Mouse (Mus musculus): ENCODE data around the gene Gatd1. TPM values are rescaled to one million over a fixed set of nuclear protein-coding genes. Genes with fewer than 3 reads are reported as not detected.

The Gatd1 gene
- total RNA-seq, 1 experiment from 2014 or later, result 16.8 TPM

DNA sequence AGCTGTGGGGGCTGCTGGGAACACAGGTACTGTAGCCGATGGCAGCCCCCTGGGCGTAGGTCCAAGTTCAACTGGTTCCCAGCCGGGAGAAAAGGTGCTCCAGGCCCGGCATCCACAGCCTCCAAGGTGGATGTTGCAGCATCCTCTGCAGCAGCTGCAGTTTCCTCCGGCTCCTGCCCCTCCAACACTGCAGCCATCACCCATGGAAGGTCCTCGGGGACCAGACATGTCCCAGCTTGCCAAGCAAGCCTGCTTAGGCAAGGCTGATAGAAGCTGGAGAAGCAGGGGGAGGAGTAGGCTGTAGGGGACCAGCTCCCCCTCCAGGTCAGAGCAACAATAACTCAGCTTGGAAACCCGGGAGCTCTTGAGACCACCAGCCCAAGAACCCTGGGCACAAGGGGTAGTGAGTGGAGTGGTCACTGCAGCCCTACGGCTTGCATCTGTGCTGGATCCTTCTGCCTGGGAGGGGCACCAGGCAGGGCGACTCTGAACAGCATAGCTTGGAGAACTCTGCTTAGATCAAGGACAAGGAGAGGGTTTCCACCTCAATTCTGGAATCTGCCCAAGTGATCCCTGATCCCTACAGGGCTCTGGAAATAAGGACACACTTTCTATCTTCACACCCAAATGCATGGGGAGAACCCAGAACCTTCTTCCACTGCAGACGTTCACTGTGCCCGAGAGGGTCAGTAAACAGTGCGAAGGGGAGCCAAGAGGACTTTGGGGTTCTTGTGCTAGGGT lies 29.3 kb upstream of the Gatd1 start:
- no peak for ATAC-seq (ENCODE audit: extremely low read depth, insufficient number of reproducible peaks, low FRiP score, poor library complexity, severe bottlenecking)

- ATAC-seq (ENCODE audit: extremely low read depth, insufficient number of reproducible peaks, low FRiP score, poor library complexity, severe bottlenecking), result no peak
Observed at GRCm38 (mm10) chr7:141442199-141442598, 28.3 kb upstream of the Gatd1 start.

- ATAC-seq (ENCODE audit: extremely low read depth, insufficient number of reproducible peaks, low FRiP score, poor library complexity, severe bottlenecking), result no peak
Observed at GRCm38 (mm10) chr7:141441460-141441859, 27.5 kb upstream of the Gatd1 start.

- ATAC-seq (ENCODE audit: extremely low read depth, insufficient number of reproducible peaks, low FRiP score, poor library complexity, severe bottlenecking), result peak; percentile 15; the same call in 1 of the 2 replicates
Observed at GRCm38 (mm10) chr7:141440613-141441012, 26.7 kb upstream of the Gatd1 start.

DNA sequence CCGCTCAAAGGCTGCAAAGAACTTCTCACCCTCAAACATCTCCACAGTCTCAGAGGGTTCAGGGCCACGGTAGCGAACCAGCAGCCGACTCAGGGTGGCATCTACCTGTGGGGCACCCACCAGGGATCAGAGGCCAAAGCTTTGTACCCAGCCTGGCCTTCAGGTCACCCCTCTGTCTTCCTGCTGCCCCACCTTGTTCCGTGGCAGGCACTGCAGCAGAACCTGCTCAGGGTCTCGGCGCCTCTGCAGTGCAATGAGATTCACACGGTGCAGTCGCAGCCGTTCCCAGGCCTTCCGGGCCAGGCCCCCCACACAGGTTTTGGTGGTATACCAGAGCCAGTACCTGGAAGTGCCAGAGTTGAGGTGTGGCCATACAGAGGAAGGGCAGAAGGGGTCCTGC lies 25.9 kb upstream of the Gatd1 start:
- no peak for ATAC-seq (ENCODE audit: extremely low read depth, insufficient number of reproducible peaks, low FRiP score, poor library complexity, severe bottlenecking)

DNA sequence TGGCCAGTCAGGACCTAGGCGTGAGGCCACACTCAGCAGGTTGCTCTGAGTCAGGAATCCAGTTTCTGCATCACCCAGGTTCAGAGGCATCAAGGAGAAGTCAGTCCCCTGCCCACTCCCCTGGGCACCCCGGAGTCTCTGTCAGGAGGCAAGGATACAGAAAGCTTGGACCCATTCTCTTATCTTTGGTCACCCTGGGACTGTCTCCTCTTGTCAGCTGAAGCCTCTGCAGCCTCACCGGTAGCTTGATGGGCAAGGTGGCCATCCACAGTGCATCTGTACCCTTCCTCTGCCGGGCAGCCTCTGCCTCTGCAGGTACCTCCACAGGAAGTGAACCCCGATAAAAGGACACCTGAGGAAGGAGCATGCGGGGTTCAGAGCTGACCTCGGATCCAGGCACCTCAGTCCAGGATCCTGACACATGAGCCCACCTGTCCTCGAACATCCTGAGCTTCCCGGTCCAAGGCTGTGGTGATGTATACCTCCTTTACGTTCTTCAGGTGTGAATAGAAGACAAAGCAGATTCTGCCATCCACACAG lies 25.3 kb upstream of the Gatd1 start:
- ATAC-seq (ENCODE audit: extremely low read depth, insufficient number of reproducible peaks, low FRiP score, poor library complexity, severe bottlenecking), result no peak

- ATAC-seq (ENCODE audit: extremely low read depth, insufficient number of reproducible peaks, low FRiP score, poor library complexity, severe bottlenecking), result no peak
Observed at GRCm38 (mm10) chr7:141438201-141438968, 24.4 kb upstream of the Gatd1 start.

DNA sequence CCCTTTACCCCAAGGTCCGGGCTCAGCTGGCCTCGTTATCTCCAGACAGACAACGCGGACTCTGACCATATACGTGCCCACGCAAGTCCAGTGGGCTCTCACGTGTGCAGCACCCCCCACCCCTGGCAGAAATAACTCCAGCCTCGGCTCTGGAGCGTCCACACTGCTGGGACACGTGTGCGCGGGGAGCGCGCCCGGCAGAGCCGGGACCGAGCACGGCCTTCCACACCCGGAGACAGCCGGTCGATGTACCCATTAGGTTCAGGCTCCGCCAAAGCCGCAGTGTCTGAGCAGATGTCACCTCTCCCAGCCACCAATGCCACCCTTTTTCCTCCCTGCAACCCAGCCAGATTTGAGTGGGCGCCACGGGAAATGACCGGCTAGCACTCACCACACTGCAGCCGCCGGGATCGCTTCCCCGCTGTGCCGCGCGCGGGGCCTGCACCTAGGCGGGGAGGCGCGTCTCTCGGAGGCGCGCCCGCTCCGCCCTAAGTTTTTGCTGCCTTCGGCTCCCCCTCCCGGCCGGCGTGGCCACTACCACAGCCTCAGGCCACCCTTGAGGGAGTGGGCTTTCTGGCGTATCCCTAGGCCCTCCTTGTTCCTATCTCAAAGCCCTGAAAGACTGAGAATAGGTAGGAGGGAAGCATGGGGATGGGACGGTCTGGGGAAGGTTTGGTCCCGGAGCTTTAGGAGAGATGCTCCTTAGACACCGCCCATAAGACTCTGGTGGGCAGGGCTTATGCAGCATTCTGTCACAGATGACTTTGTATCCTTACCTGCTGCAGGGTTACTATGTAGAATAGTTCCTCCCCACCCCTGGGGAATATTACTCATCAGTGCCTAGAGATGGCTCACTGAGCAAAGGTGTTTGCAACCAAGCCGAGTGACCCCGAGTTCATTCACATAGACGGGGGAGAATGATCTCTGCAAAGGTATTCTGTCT lies 23.5 kb upstream of the Gatd1 start, which contains the start of gene Slc25a22:
Slc25a22 (minus strand) TSS at position 715 of the 943 bp plus-strand sequence.
- ATAC-seq (ENCODE audit: extremely low read depth, insufficient number of reproducible peaks, low FRiP score, poor library complexity, severe bottlenecking), result peak; percentile 56

DNA sequence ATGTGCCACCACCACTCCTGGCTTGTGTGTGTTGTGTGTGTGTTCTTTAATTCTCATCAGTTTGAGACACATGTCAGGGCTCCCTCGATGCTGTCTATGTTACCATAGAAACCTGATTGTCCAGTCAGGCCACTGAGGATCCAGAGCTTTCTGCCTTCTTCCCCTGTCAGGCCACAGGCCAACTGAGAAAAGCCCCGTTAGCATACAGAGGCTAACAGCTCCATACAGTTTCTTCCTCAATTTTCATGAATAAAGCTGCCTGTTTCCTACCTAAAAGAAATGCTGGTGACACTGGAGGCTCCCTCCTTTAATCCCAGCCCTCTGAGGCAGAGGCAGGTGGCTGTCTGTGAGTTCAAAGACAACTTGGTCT lies 22.6 kb upstream of the Gatd1 start:
- no peak for ATAC-seq (ENCODE audit: extremely low read depth, insufficient number of reproducible peaks, low FRiP score, poor library complexity, severe bottlenecking)

- no peak for ATAC-seq (ENCODE audit: extremely low read depth, insufficient number of reproducible peaks, low FRiP score, poor library complexity, severe bottlenecking)
Observed at GRCm38 (mm10) chr7:141435856-141436522, 22.1 kb upstream of the Gatd1 start.

DNA sequence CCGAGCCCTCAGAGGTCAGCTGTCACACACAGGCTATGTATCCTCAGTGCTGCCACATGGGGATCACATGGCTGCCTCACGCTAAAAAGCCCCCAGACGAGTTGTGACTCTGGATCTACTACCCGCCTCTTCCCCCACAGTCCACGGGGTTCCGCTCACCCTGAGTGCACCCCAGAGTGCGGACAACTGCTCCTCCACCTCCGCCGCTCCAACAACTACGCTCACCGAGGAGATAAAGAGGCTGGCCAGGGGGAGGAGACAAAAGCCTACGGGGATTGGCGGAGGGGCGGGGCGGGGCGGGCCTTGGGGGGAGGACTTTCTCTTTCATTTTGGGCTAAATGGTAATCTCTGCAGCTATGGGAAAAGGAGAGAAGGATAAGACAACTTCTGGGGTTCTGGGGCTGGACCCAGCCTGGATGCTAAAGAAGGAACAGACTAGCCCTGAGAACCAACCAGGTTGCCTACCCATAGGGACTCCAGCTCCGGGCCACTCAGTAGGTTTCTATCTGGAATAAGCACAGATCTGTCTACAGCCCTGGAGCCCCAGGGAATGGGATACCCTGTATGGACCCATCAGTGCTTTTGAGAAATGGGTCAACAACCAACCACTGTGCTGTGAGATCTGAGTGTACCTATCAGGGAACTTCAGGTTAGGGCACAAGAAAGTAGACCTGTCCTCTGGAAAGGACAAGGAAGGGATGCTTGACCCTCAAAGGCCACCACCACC lies 21.4 kb upstream of the Gatd1 start:
- peak; percentile 55 for ATAC-seq (ENCODE audit: extremely low read depth, insufficient number of reproducible peaks, low FRiP score, poor library complexity, severe bottlenecking)

DNA sequence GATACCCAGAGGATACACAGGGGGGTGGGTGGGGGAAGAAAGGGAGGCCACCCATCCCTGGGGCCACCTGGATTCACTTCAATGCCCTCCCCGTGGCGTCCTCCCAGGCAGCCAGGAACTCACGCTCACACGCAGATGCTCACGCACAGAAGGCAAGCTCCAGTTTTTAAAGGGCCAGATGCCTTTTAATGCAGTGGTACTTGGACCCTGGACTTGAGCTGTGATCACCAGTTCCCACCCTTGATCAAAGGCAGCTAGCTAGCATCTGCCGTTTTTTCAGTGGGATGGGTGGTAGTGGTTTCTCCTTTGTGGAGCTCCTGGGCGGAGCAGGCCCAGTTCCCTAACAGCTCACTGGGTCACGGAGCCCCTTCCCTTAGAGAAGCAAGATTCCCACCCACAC lies 20.5 kb upstream of the Gatd1 start:
- ATAC-seq (ENCODE audit: extremely low read depth, insufficient number of reproducible peaks, low FRiP score, poor library complexity, severe bottlenecking), result no peak

- no peak for ATAC-seq (ENCODE audit: extremely low read depth, insufficient number of reproducible peaks, low FRiP score, poor library complexity, severe bottlenecking)
Observed at GRCm38 (mm10) chr7:141433517-141434400, 19.8 kb upstream of the Gatd1 start.

DNA sequence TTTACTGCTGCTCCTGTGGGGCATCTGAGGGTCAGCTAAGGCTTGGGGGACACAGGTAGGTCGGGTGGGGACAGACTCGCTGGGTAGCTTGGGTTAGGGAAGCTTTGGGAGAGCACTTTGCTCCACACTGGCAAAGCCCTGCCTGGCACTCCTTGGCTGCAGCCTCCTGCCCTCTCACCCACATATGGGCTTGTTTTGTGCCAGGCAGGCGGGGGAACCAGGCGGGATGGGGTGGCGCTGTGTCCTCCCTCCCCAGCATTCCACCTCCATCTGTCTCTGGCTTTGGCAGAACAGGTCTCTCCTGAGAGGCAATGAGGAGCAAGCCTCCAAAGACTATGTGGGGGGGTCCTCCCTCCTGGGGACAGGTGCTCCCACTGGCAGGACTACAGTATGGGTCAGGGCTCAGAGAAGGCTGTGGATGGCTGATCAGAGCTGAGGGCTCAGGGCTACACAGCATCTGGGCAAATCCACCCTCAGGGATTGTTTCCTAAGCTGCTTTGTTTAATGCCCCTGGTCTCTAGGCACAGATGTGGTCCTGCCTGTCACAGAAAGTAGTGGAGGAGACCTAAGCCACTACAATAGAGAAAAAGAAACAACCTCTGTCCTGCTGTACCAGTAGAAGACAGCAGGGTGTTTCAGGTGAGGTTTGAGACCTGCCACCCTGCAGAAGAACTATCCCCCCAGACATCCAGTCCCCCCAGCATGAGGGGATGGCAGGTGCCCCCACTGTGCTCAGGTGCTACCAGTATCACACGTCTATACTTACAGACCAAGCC lies 19.0 kb upstream of the Gatd1 start:
- no peak for ATAC-seq (ENCODE audit: extremely low read depth, insufficient number of reproducible peaks, low FRiP score, poor library complexity, severe bottlenecking)

GRCm38 (mm10) chr7:141432186-141432611 lies 18.3 kb upstream of the Gatd1 start:
- ATAC-seq (ENCODE audit: extremely low read depth, insufficient number of reproducible peaks, low FRiP score, poor library complexity, severe bottlenecking), result no peak

DNA sequence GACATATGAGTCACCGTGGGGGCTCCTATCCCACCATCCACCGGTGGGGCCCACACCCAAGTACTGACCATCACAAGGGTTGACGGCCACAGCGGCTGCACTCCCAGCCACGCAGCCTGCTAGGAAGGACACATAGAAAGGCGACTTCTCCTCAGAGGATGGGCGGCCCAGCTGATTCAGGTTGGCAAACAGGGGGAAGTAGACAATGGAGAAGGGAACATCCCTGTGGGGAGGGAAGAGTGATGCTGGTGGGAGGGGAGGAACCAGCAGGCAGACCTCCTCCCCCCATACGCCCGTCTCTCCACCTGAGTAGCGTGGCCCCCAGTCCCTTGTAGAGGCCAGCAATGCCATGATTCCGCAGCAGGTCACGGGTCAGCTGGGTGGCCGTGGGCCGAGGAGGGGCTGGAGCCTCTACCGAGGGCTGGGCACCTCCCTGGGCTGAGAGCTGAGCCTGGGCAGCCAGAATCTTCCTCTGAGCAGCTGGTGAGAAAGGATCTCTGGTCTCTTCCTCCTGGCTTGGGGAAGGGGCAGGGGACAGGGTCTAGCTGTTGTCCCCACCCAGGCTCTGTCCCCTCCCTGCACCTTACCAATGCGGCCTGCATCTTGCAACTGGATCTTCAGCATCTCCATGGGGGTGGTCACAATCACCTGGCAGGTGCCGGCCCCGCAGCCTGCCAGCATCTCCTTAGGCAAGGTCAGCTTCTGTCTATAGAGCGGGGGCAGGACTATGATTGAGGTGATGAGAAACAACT lies 17.7 kb upstream of the Gatd1 start:
- ATAC-seq (ENCODE audit: extremely low read depth, insufficient number of reproducible peaks, low FRiP score, poor library complexity, severe bottlenecking), result no peak
